Mouse (Mus musculus): ENCODE measurements at regions not wholly inside any gene's neighbourhood (a gene's known extent, or its start where the extent isn't known, plus 50 kb on each side); places are given as distances from the start of the nearest gene placed in this dataset.

GRCm38 (mm10) chr4:83997079-83997478 lies 471.7 kb downstream of the Ccdc171 start:
- TF ChIP-seq CTCF (IDR thresholded peaks at IDR 0.05; ENCODE audit: low read depth): no peak
- no peak for TF ChIP-seq EP300 (IDR thresholded peaks at IDR 0.05; ENCODE audit: low read depth)

Data from liver, postnatal 0 days (tissue).